Mouse (Mus musculus): Measurements from ENCODE around the gene C1qtnf6. TPM values are rescaled to one million over a fixed set of nuclear protein-coding genes. Genes with fewer than 3 reads are reported as not detected.

The C1qtnf6 gene
- polyA plus RNA-seq, 1 experiment = 1.9 TPM

DNA sequence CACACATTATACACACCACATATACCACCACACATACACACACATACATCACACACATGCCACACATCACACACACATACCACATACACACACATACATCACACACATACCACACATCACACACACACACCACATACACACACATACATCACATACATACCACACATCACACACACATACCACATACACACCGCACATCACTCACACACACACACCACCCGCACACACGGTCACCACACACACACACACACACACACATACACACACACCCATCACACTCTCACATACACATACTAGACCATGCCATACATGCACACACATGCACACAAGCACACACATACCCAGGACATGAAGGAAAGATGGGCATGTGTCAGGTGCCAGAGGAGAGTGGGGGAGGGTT, 32.1 kb upstream of the C1qtnf6 start:
- H3K27ac ChIP-seq (ENCODE audit: insufficient read depth, low read depth, low read length) = no peak overlapping the region
- H3K4me1 ChIP-seq (ENCODE audit: control insufficient read depth, insufficient read depth, low read length) = peaks cover 27% of the 10 kb centered on the region
- no peak overlapping the region for H3K4me3 ChIP-seq (ENCODE audit: insufficient read depth, low read length)
- TF ChIP-seq POLR2A (IDR thresholded peaks at IDR 0.05; ENCODE audit: borderline replicate concordance, low read depth, low read length) = no peak
- TF ChIP-seq CTCF (IDR thresholded peaks at IDR 0.05; ENCODE audit: low read depth, low read length) = no peak

DNA sequence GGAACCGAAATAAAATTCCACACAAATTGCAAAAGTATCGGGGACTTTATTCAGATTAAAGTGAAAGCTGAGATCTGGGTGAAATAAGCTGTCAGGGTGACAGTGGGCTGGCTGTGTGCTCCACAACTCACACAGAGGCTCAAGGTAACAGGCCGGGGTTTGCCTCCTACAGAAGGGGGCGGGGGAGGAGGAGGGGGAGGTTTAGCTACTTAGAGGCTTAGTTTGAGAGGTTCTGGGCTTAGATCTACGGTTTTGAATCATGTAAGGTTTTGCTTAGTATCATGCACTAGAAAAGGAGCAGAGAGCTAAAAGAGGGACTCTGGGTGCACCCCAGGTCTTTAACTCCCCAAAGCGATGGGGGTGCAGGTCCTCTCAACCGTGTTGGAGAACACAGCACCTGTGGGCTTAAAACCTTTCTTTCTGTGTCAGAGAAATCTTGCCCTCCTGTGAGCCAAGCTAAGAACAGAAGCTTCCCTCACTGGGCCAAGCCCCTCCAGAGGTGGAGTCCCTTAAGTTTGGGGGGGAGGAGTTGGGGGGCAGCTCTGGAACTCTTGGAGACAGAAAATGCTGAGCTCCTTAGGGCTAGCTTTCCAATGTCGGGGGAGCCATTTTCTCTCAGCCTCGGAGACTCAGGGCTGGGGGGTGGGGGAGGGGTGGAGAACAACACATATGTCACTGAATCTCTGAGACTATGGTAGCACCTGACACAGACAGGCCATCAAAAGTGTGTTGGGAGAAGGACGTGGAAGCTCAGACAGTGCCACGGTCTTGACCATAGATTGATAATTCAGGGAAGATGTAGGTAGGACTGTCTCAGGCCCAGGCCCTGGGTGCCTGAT, 28.1 kb upstream of the C1qtnf6 start:
- no peak overlapping the region for H3K4me3 ChIP-seq (ENCODE audit: insufficient read depth, low read length)
- H3K4me1 ChIP-seq (ENCODE audit: control insufficient read depth, insufficient read depth, low read length) = peaks cover 18% of the 10 kb centered on the region
- no peak for TF ChIP-seq POLR2A (IDR thresholded peaks at IDR 0.05; ENCODE audit: borderline replicate concordance, low read depth, low read length)
- no peak for TF ChIP-seq CTCF (IDR thresholded peaks at IDR 0.05; ENCODE audit: low read depth, low read length)
- H3K27ac ChIP-seq (ENCODE audit: insufficient read depth, low read depth, low read length) = no peak overlapping the region

DNA sequence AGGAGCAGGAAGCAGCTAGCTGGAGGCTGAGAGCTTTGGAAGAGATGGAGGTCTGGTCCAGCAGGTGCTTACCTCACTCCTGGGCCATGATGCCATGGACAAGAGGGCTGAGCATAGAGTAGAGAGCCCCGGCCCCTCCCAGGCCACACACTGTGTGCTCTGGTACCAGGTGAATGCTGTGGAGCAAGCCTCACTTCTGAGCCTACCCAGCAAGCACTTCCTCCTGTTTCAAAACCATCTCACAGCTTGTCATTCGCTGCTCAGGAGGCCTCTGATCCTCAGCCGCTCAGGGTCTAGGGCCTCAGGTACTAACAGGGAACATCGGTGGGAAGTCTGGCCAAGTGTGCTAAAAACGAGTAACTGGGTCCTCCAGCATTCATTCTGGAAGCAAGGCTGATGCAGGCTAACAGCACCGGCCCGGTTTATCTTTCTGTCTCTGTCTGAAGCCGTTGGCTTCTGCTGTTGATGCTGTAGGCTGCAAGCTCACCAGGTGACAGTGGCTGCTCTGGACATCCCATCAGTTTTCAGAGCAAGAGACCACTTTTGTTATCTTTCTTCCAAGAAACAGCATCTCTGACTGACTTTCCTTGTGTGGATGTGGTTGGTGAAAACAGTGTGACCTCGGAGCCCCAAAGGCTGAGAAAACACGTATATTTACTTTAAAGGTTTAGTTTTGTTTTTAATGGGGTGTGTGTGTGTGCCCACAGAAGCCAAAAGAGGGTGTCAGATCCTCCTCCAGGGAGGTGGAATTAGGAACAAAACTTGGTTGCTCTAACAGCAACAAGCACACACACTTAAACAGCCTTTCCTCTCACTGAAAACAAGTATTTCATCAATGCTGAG, 26.7 kb upstream of the C1qtnf6 start:
- Histone ChIP-seq H3K27ac (ENCODE audit: insufficient read depth, low read depth, low read length) (no peak overlapping the region), H3K4me3 (ENCODE audit: insufficient read depth, low read length) (no peak overlapping the region), H3K4me1 (ENCODE audit: control insufficient read depth, insufficient read depth, low read length) (peaks cover 12% of the 10 kb centered on the region)
- no peak for TF ChIP-seq POLR2A (IDR thresholded peaks at IDR 0.05; ENCODE audit: borderline replicate concordance, low read depth, low read length)
- TF ChIP-seq CTCF (IDR thresholded peaks at IDR 0.05; ENCODE audit: low read depth, low read length) = no peak

DNA sequence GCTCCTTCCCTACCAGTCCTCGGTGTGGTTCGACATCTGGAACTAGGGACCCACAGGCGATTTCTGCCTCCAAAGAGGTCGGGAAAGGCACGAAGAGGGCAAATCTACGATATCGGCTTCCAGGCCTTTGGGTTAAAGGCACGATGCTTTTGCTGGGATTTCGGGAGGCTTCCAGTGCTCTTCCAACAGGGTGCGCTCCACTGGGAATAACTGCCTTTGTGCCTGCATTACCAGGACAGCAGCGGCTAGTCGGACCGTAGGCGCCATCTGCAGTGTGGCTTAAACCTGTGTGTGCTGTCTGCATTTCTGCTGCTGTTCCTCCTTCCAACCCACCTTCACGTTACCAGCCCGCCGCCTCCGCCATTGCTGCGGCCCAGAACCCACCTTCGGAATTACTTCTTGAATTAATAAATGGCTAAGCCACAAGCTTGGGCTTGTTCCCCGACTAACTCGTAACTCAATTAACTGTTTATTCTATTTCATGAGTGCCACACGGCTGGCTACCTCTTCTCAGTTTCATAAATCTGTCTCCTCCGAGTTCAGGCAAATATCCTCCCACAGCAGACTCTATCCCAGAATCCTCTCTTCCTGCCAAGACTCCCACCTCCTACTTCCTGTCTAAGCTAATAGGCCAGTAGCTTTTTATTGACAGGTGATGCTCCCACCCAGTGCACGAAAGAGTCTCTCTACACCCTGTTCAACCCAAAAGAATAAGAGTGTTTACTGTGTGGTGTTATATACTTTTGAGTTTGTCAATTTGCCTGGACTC, 23.5 kb upstream of the C1qtnf6 start:
- H3K4me1 ChIP-seq (ENCODE audit: control insufficient read depth, insufficient read depth, low read length) = peaks cover 12% of the 10 kb centered on the region
- no peak overlapping the region for H3K27ac ChIP-seq (ENCODE audit: insufficient read depth, low read depth, low read length)
- TF ChIP-seq POLR2A (IDR thresholded peaks at IDR 0.05; ENCODE audit: borderline replicate concordance, low read depth, low read length) (no peak), CTCF (IDR thresholded peaks at IDR 0.05; ENCODE audit: low read depth, low read length) (no peak)
- no peak overlapping the region for H3K4me3 ChIP-seq (ENCODE audit: insufficient read depth, low read length)

DNA sequence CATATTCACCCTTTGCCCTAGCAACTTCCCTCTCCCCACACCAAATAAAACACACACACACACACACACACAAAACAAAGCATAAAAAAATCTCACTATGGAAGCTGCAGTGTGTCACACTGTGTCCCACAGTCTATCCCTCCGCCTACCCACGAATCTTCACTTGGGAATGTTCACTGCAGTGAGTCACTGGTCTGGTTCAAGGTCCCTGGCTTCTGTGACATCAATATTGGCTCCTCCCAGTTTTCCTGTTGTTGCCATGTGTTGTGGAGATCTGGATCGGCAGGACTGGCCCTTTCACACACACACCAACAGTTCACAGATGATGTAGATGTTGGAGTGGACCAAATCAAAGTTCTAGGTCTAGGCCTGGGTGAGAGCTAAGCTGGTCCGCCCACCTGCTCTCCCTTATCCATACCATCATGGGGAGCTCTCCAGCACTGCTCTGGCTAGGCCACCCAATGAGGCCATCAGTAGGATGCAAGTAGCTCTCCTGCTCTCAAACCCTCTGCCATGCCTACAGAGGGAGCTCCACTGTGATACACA, 18.0 kb upstream of the C1qtnf6 start:
- TF ChIP-seq CTCF (IDR thresholded peaks at IDR 0.05; ENCODE audit: low read depth, low read length) (no peak), POLR2A (IDR thresholded peaks at IDR 0.05; ENCODE audit: borderline replicate concordance, low read depth, low read length) (no peak)
- Histone ChIP-seq H3K4me1 (ENCODE audit: control insufficient read depth, insufficient read depth, low read length) (peaks cover 2% of the 10 kb centered on the region; the same call in 1 of the 2 replicates), H3K27ac (ENCODE audit: insufficient read depth, low read depth, low read length) (no peak overlapping the region), H3K4me3 (ENCODE audit: insufficient read depth, low read length) (no peak overlapping the region)

DNA sequence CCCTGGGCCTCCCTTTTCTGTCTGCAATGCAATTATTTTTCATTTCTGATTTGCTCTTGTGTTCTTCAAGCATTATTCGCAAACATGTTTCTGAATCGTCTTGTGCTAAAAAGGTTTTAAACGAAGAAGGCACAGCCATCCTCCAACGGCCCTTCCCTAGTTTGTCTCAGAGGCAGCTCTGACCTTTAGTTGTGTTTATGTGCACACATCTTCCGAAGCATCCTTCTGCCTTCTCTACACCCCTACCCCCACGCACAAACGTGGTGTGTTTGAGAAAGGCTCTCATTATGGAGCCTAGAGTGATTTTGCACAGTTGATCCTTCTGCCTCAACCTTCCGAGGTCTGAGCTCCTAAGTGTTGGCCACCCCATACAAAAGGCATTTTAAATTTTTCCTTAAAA, 17.5 kb upstream of the C1qtnf6 start:
- H3K4me3 ChIP-seq (ENCODE audit: insufficient read depth, low read length) = no peak overlapping the region
- peaks cover under 1% of the 10 kb centered on the region; the same call in 1 of the 2 replicates for H3K4me1 ChIP-seq (ENCODE audit: control insufficient read depth, insufficient read depth, low read length)
- H3K27ac ChIP-seq (ENCODE audit: insufficient read depth, low read depth, low read length) = no peak overlapping the region
- TF ChIP-seq CTCF (IDR thresholded peaks at IDR 0.05; ENCODE audit: low read depth, low read length) (no peak), POLR2A (IDR thresholded peaks at IDR 0.05; ENCODE audit: borderline replicate concordance, low read depth, low read length) (no peak)

DNA sequence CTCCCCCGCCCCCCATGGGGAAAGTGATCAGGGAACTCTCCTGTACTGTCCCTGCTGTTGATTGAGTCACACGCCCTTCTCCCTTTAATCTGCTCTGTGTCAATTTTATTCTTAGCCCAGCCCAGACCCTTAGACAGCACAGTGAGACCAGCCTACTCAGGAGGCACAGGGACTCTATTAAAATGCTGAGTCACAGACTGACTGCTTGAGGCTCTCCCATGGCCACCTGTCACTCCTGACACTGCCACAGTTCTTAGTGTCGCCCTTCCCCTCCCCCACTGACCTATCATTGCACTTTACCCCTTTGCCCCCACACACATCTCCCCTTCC, 17.1 kb upstream of the C1qtnf6 start:
- Histone ChIP-seq H3K4me1 (ENCODE audit: control insufficient read depth, insufficient read depth, low read length) (no peaks in the 10 kb centered on the region), H3K27ac (ENCODE audit: insufficient read depth, low read depth, low read length) (no peak overlapping the region), H3K4me3 (ENCODE audit: insufficient read depth, low read length) (no peak overlapping the region)
- TF ChIP-seq CTCF (IDR thresholded peaks at IDR 0.05; ENCODE audit: low read depth, low read length) (no peak), POLR2A (IDR thresholded peaks at IDR 0.05; ENCODE audit: borderline replicate concordance, low read depth, low read length) (no peak)

DNA sequence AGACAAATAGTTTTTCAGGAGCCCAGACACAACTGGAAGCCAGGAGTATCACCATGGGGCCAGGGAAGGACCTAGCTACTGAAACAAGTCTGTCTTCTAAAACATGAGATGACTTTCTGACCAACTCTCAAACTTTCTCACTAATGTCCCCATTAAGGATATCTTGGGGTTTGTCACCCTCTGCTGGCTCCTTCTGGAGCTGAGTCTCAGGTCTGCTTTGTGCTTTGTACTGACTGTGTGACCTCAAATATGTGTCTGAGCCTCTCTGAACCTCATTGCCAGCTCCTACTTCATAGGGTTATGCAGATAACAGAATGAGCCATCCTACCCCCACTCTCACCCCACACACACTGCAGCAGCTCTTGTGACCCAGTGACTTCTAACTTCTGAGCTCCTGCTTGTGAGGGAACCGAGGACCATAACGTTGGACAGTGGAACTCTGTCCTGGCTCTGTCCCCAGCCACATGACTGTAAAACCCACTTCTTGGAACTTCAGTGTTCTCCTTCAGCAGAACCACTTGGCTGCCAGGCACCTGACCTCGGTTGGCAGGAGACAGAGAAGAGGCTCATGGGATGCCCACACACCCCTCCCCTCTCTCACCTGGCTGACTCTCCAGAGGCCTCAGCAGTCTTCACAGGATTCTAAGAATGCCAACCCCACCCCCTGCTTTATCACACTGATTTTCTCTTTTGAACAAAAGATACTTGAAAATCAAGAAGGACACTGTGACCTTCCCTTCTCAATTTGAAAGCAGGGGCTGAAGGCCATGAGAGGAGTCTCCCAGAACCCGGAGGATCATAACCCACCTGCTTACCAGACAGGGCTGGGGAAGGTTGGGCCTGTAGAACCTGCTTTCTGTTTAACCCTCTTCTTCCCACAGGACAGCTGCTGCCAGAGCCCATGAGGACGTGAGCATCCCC, 16.5 kb upstream of the C1qtnf6 start:
- no peak overlapping the region for H3K27ac ChIP-seq (ENCODE audit: insufficient read depth, low read depth, low read length)
- no peaks in the 10 kb centered on the region for H3K4me1 ChIP-seq (ENCODE audit: control insufficient read depth, insufficient read depth, low read length)
- no peak overlapping the region for H3K4me3 ChIP-seq (ENCODE audit: insufficient read depth, low read length)
- TF ChIP-seq POLR2A (IDR thresholded peaks at IDR 0.05; ENCODE audit: borderline replicate concordance, low read depth, low read length) (no peak), CTCF (IDR thresholded peaks at IDR 0.05; ENCODE audit: low read depth, low read length) (no peak)

Measured in bone marrow macrophage, adult 2 months (primary cell).